Comparison of ENCODE assay signal across 8 mouse cellular contexts in genomic region chr1:192856411-192856810, GRCm38 (mm10). TPM values are rescaled to one million over a fixed set of nuclear protein-coding genes. Genes with fewer than 3 reads are reported as not detected.
DNase-seq lines count a peak whose midpoint lies in the region; ATAC-seq and TF ChIP-seq lines count a peak whose summit lies in the region.

No protein-coding gene starts in this region.

- intact Hi-C loops in gastrocnemius, adult 2 months (cut with DNase I): loop anchor here (5.0 kb wide), 1 partner anchor 69 kb away; no protein-coding TSS in a partner anchor
- intact Hi-C loops in gastrocnemius, postnatal 36 days (cut with DNase I): no loop called here

- WGBS in forebrain, embryonic 14.5 days: 17% methylated on average over 10 of the region's 10 CpGs
- 7% methylated on average over 10 of the region's 10 CpGs for WGBS in midbrain, embryonic 13.5 days

- H3ac ChIP-seq in C2C12 (ENCODE audit: control insufficient read depth, insufficient read length, low read depth): no peak overlapping the region

- no peaks in the 10 kb centered on the region for H3K9me3 ChIP-seq in forebrain, embryonic 14.5 days (replicated peaks; ENCODE audit: control insufficient read depth, low read length)
- no peaks in the 10 kb centered on the region for H3K9me3 ChIP-seq in midbrain, embryonic 13.5 days

- H3K9ac ChIP-seq in forebrain, embryonic 14.5 days (ENCODE audit: low read length): no peak overlapping the region; the same call in 1 of the 2 replicates
- no peak overlapping the region for H3K9ac ChIP-seq in midbrain, embryonic 13.5 days (replicated peaks)

- no peaks in the 10 kb centered on the region for H3K27me3 ChIP-seq in C2C12 (ENCODE audit: control insufficient read depth, insufficient read depth, insufficient read length)
- H3K27me3 ChIP-seq in forebrain, embryonic 14.5 days (replicated peaks; ENCODE audit: control insufficient read depth, insufficient read depth, low read length): 0 out of 2 replicates have a peak, but pooled peaks cover 3% of the 10 kb centered on the region
- peaks cover 25% of the 10 kb centered on the region for H3K27me3 ChIP-seq in midbrain, embryonic 13.5 days

- peaks cover 5% of the 10 kb centered on the region for H3K36me3 ChIP-seq in C2C12 (ENCODE audit: control insufficient read depth, insufficient read depth)
- H3K36me3 ChIP-seq in forebrain, embryonic 14.5 days (ENCODE audit: control insufficient read depth, insufficient read depth, low read length): no peaks in the 10 kb centered on the region
- no peaks in the 10 kb centered on the region for H3K36me3 ChIP-seq in midbrain, embryonic 13.5 days

- peaks cover 26% of the 10 kb centered on the region for H3K79me3 ChIP-seq in C2C12 (ENCODE audit: low read depth)

- H3K27ac ChIP-seq in gastrocnemius, adult 2 months: no peak overlapping the region; the same call in 1 of the 2 replicates
- 0 out of 2 replicates have a peak overlapping the region, but pooled peaks have one; percentile 30 for H3K27ac ChIP-seq in forebrain, embryonic 14.5 days (ENCODE audit: low read depth, low read length)
- peak overlapping the region; percentile 97 for H3K27ac ChIP-seq in midbrain, embryonic 13.5 days

- H3K79me2 ChIP-seq in C2C12 (ENCODE audit: control insufficient read depth, insufficient read depth): peaks cover 32% of the 10 kb centered on the region

- ATAC-seq in forebrain, embryonic 14.5 days: no peak
- no peak for ATAC-seq in midbrain, embryonic 13.5 days

- H3K4me1 ChIP-seq in forebrain, embryonic 14.5 days (ENCODE audit: control insufficient read depth, insufficient read depth, low read length): peaks cover 38% of the 10 kb centered on the region
- peaks cover 46% of the 10 kb centered on the region for H3K4me1 ChIP-seq in midbrain, embryonic 13.5 days (replicated peaks)

- no peak for TF ChIP-seq CTCF in gastrocnemius, adult 2 months (IDR thresholded peaks at IDR 0.05)
- no peak for TF ChIP-seq CTCF in C2C12 (IDR thresholded peaks at IDR 0.05; ENCODE audit: control insufficient read depth, insufficient read depth, insufficient read length)

- DNase-seq in gastrocnemius, adult 2 months: peak; percentile 24
- DNase-seq in gastrocnemius, postnatal 36 days: no peak
- peak; percentile 58 for DNase-seq in forebrain, embryonic 14.5 days (ENCODE audit: low spot score)
- peak; percentile 81 for DNase-seq in thymus, postnatal 14 days
- DNase-seq in gastrocnemius, postnatal 4 days (ENCODE audit: low spot score in 2 of 2): no peak
- no peak for DNase-seq in frontal cortex, postnatal 25 days (ENCODE audit: low spot score in 2 of 2)

- peak overlapping the region; percentile 90 for H3K4me2 ChIP-seq in forebrain, embryonic 14.5 days (ENCODE audit: low read length)
- peak overlapping the region; percentile 87 for H3K4me2 ChIP-seq in midbrain, embryonic 13.5 days (replicated peaks)

- H3K4me3 ChIP-seq in gastrocnemius, adult 2 months: peak overlapping the region; percentile 89; the same call in 1 of the 2 replicates
- H3K4me3 ChIP-seq in C2C12 (ENCODE audit: insufficient read depth, poor library complexity, severe bottlenecking): no peak overlapping the region
- H3K4me3 ChIP-seq in forebrain, embryonic 14.5 days (ENCODE audit: low read depth, low read length): no peak overlapping the region
- no peak overlapping the region for H3K4me3 ChIP-seq in midbrain, embryonic 13.5 days (replicated peaks)

TF ChIP-seq in C2C12, 6 proteins besides CTCF, POLR2A, EP300 and RAD21:
- TF ChIP-seq MYOD1 (IDR thresholded peaks at IDR 0.05; ENCODE audit: control insufficient read depth, insufficient read length, low read depth) (peak; percentile 51), CEBPB (IDR thresholded peaks at IDR 0.05; ENCODE audit: low read depth) (no peak), MYOG (IDR thresholded peaks at IDR 0.05; ENCODE audit: control insufficient read depth, extremely low read depth, insufficient read length) (no peak), FOSL1 (IDR thresholded peaks at IDR 0.05; ENCODE audit: insufficient read depth, low read length, poor library complexity, severe bottlenecking) (no peak), MAX (IDR thresholded peaks at IDR 0.05) (no peak)

RNA-seq across cellular contexts. Expression of gene Sertad4, which starts 0.9 kb away (rescaled TPM):
- total RNA-seq in gastrocnemius, adult 2 months (2021): 1 to 10 TPM; 1.9 to 2.7 TPM
- 1 to 10 TPM; 3.4 to 3.7 TPM for total RNA-seq in gastrocnemius, postnatal 36 days (2021)
- 18.9 TPM for polyA plus RNA-seq in C2C12 (2012; fragmentation: generic; extraction: Trizol)
- polyA plus RNA-seq in forebrain, embryonic 14.5 days (2014; fragmentation: Nextera tagmentation; extraction: Ambion mirVana): 20.8 and 26.2 TPM in 2 replicates
- polyA plus RNA-seq in midbrain, embryonic 13.5 days (2015; fragmentation: Nextera tagmentation; extraction: Ambion mirVana): 33.2 and 38.7 TPM in 2 replicates
- 10 to 100 TPM; 29.2 to 30.8 TPM for total RNA-seq in gastrocnemius, postnatal 4 days (2021)

Comparison
In these comparisons a context has a peak if more than half of its experiments do, and no peak if none do; other contexts are left out.
1. DNase-seq: peak in gastrocnemius, adult 2 months (single experiment), forebrain, embryonic 14.5 days (single experiment) and thymus, postnatal 14 days (single experiment); none in gastrocnemius, postnatal 36 days (0 of 2), gastrocnemius, postnatal 4 days (0 of 2) and frontal cortex, postnatal 25 days (0 of 2).
2. RNA of gene Sertad4, which starts 0.9 kb away (total RNA-seq): 29.2 to 30.8 TPM in gastrocnemius, postnatal 4 days; 3.4 to 3.7 TPM in gastrocnemius, postnatal 36 days and 1.9 to 2.7 TPM in gastrocnemius, adult 2 months; every median in the first group is over 4 times any median in the second.